Mouse (Mus musculus): ENCODE results near the gene Notch2.

The Notch2 gene

DNA sequence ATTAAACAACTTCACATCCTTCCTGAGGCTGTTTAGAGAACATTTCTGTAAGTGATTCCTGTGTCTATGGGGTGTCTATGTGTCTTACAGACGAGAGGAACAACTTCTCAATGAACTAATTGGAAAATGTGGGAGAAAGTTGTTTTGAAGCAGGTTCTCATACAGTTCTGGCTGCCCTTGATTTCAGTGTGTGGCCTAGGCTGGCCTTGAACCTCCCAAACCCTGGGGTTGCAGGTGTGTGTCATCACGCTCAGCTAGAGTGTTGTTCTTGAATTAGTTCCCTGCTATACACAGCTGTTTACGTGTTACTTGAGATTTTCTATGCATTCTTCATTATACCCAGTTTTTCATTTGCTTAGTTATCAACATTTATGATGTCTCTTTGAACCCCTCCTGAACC, 56.5 kb downstream of the Notch2 start:
- DNase-seq (ENCODE audit: low spot score in 2 of 2): no peak

DNA sequence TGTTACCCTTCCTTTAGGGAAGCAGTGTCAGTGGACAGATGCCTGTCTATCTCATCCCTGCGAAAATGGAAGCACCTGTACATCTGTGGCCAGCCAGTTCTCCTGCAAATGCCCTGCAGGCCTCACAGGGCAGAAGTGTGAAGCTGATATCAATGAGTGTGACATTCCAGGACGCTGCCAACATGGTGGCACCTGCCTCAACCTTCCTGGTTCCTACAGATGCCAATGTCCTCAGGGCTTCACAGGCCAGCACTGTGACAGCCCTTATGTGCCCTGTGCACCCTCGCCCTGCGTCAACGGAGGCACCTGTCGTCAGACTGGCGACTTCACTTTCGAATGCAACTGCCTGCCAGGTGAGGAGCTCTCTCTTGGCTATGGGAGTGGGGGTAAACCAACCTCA, 59.2 kb downstream of the Notch2 start:
- DNase-seq (ENCODE audit: low spot score in 2 of 2): no peak

DNA sequence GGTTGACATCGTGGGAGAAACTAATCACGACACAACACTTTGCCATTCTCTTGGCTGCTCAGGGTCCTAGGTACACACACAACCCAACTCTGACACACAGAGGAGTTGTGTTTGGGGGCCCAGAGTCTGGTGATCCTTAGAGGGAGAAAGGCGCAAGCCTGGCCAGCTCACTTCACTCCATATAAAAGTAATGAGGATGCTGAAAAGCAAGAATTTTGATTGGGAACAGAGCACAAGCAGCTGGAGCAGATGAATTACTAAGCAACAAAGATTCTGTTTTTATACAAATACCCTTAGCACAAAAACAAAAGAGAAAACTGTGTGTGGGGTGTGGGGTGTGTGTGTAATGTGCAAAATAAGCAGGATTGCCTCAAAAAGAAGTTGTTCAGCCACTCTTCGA, 60.2 kb downstream of the Notch2 start:
- DNase-seq (ENCODE audit: low spot score in 2 of 2): no peak

DNA sequence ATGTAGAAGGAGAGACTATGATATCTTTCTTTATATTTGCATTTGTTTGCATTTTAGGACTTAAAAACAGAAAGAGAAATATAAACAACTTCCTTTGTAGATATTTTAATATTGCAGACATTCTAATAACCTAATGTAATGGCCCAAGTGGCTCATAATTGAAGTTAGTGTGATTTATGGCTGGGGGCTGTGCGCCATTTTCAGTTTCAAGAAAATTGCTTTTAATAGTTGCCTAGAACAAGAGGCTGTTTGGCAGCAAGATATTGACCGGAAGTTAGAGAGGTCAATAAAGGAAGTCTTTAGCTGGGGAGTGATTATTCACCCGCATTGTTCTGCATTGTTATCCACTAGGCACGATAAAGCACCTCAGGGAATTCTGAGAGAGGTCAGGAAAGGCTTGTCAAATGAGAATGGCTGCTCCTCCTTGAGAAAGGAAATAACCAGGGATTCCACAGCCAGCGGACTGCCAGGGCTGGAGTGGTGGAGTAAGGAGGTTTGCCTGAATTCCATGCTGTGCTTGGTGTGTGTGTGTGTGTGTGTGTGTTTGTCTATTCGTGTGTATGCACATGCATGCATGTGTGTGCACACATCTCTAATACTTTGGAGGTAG, 61.4 kb downstream of the Notch2 start:
- DNase-seq (ENCODE audit: low spot score in 2 of 2): no peak

DNA sequence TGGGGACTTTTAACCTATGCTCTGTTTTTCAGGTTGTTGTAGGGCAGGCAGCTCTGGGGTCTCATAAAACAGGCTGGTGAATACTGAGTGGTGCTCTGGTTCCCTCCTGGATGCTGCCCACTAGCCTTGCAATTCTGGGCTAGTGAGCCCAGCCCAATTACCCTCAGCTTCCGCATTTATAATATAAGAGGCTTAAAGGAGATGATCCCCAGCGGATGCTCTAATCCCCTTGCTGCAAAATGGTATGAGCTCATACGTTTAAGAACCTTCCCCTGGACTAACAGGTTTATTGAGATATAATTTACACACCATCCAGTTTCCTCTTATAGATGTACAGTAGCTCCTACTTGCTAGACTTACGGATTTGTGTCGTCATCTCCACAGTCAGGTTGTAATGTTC, 64.5 kb downstream of the Notch2 start:
- DNase-seq (ENCODE audit: low spot score in 2 of 2): no peak

DNA sequence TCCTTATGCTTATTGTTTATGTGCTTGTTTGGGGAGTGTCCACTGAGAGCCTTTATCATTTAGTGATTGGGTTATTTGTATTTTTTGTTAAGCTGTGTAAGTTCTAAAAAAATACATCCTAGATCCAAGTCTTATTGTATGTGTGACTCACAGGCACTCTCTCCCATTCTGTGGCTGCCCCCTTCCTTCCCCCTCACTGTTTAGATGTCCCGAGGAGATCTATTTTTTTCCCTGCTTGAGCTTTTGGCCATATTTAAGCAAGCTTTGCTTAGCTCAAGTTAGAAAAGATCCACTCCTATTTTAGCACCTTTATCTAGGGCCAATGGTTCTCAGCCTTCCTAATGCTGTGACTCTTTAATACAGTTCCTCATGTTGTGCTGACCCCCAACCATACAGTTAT, 65.5 kb downstream of the Notch2 start:
- no peak for DNase-seq (ENCODE audit: low spot score in 2 of 2)

DNA sequence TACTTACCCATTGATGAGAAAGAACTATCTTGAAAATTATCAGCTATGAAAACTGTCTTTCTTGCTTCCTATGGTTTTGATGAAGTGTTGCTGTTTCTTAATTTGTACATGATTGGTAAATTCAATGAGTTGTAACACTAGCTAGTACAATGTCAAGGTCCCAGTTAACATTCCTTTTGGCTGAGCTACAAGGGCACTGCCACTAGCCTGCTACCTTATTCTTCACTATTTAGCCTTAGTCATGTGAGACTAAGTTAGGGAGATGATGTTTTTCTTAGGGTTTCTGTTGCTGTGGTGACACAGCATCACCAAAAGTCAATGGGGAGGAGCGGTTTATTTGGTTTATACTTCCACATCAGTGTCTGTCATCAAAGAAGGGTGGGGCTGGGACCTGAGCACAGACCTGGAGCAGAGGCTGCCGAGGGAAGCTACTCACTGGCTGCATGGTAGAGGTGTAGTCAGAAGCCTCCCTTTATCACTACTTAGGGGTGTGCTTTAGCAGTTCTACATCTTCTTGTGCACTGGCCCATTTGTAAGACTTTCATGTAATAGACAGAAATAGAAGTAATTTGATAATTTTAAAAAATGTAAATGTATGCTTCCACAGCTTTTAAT, 66.4 kb downstream of the Notch2 start:
- DNase-seq (ENCODE audit: low spot score in 2 of 2): no peak

DNA sequence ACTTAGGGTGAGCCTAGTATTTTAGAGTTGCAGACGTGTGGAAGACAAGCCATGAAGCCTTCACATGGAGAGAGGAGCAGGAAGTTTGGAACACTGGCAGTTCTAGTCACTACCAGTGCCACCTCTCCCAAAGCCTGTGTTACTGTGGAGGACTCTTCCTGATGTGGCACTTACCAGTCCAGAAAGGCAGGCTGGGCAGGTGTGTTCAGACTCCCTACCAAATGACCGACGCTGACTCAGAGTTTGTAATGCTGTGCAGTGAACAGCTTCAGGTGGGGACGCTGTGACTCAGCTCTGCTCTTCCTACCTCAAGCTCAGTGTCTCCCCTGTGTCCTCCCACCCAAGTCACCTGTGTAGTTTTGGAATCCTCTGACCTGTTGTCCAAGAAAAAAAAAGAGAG, 67.3 kb downstream of the Notch2 start:
- no peak for DNase-seq (ENCODE audit: low spot score in 2 of 2)

DNA sequence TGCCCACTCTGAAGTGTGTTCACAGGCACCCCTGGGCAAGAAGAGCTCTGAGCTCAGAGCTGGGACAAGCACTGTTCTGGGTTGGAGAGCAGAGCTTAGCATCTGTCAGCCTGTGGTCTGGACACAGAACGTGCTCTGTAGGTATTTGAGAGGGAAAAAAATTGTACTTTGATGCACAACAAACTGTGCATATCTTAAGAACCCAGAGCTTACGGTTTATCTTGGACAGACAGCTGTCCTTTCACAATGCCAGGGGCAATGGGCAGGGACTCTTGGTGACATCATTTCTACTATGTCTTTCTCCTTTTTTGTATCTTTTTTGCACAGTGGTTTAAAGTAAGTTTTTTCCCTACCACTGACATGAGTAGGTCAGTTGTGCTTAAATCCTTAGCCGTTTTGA, 68.9 kb downstream of the Notch2 start:
- DNase-seq (ENCODE audit: low spot score in 2 of 2): no peak

DNA sequence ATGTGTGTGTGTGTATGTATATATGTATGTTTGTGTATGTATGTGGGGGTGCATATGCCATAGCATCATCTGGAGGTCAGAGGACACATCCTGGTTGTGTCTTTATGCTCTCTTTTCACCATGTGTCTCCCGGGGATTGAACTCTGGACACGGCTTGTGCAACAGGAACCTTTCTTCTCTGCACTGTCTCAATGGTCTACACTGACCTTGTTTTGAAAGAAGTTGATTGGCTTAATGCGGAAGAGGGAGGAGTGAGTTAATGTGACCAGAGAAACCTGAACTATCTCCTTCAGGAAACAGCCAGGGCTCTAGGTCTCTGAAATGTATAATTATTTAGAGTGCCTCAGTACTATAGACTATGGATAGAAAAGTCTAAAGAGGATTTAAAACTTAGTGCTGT, 69.6 kb downstream of the Notch2 start:
- DNase-seq (ENCODE audit: low spot score in 2 of 2): no peak

DNA sequence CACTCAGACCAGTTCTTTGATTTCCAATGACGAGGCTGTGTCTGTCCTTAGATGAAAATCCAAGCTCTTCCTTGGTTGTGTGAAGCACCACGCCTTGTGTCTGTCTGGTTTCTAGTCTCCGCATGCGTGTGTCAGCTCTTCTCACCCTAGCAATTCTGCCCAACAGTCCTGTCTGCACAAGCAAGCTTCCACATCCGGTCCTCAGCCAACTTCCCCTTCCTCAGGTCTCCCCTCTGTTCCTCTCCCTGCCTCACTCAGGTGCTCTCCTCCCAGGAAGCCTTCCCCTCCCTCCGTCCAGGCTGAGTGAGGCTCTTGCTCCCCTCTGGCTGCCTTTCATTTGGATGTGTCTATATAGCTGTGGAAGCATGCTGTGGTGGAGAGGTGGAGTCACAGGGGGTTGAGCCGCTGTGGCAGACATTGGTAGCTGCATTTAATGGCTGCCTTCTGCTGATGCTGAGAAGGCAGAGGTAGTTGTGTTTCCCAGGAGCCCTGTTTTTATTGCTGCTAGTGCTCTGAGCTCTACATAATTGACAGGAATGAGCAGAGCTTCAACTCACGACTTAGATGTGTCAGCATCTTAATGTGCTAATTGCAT, 70.8 kb downstream of the Notch2 start:
- DNase-seq (ENCODE audit: low spot score in 2 of 2): no peak

DNA sequence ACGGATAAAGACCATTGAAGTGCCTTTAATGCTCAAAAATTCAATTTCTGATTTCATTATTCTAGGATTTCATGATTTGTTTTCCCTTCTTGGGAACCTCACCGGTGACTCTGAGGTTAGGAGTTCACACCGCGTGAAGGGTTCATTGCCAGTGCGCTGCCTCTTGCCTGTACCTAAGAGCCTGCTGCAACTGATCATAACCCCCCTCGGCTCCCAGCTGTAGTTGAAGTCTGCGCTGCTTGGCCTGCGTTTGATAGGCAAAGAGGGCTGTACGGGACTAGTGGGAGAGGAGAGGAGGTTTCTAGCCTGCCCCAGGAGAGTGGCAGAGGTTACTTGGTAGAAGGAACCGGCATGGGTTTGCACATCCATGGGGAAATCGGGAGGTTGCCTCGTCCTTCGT, 71.5 kb downstream of the Notch2 start:
- DNase-seq (ENCODE audit: low spot score in 2 of 2): no peak

DNA sequence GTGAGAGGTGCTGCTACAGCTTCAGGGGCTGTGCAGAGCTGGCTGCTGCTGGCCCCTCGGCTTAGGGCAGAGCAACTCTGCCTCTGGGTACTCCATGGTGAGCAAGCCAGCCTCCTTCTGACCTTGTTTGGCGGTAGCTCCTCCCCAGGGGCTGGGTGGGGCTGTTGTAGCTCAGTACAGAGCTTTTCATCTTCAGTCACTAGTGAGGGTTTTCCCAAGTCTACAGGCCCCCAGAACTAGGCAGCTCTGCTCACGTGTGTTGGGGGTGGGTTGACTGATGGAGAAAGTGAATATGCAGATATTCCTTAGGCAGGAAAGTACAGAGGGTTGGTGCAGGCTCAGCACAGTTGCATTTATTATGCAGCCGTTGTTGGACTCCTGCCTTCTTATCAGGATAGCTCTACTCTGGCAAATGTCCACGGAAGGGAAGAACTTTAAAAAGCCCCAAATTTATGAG, 72.5 kb downstream of the Notch2 start:
- peak; percentile 58 to 72 for DNase-seq (ENCODE audit: low spot score in 2 of 2)

DNA sequence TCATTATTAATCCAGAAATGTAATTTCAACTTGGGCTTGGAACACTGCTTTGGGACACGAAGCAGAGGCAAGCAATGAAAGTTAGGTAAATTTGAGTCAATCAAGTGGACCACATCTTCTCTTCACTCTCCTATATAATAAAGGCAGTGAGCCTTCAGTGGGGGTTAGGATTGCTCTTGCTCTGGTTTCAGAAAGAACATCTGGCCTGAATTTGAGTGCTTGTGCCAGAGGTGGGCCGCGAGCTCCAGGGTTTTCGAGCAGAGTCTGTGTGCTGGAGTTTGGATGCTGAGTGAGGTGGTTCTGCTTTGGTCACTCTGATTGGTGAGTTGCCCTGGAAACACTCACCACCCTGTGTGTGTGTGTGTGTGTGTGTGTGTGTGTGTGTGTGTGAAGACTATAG, 73.1 kb downstream of the Notch2 start:
- DNase-seq (ENCODE audit: low spot score in 2 of 2): no peak

DNA sequence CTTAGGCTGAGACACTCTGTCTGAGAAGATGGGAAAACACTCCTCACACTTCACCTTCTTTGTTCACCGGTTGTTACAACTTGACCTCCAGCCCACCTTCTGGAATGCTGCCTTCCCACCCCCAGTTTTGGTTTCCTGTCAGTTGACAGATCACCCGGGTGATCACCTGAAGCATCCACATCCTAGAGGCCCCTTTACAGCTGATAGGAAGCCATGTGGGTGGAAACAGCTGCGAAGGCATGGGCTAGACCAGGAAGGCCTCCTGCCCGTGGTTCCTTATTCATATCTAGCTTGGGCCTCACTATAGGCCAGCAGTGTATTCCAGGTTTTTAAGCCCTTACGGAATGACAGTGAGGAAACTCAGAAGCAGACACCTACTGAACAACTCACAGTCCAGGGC, 73.5 kb downstream of the Notch2 start:
- no peak for DNase-seq (ENCODE audit: low spot score in 2 of 2)

DNA sequence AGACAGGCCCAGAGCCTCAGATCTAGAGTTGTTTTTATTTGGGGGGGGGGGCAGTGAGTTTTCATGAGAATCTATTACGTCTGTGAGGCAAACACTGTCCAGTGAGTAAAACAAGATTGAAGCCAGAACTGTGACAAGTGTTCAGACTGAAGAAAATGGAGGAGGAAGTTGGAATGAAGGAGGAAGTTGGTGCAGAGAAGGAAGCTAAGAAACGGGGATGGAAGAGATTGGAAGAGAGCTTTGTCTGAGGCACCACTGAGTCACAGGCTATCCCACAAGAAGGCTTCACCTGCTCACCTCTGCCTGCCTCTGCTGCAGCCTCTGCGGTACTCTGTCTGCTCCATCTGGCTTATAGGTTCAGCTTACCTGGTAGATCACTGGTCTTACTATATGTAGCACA, 74.2 kb downstream of the Notch2 start:
- no peak for DNase-seq (ENCODE audit: low spot score in 2 of 2)

DNA sequence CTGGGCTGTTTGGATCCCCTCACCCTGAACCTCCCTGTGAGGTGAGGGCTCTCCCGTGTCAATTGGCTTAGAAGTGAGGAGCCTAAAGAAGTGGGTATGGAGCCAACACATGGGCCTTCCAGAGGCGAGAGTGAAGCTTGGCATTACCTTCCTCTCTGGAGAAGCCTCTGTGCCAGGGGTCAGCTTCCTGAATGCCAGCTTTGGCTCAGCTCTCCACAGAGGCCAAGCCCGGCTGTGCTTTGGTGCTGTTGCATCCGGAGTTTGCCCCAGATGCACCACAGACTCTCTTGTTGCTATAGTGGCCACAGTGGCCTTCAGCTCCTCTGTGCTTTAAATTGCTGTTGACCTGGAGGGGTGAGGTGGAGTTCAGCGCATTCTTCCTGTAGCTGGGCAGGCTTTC, 76.4 kb downstream of the Notch2 start:
- DNase-seq (ENCODE audit: low spot score in 2 of 2): no peak

DNA sequence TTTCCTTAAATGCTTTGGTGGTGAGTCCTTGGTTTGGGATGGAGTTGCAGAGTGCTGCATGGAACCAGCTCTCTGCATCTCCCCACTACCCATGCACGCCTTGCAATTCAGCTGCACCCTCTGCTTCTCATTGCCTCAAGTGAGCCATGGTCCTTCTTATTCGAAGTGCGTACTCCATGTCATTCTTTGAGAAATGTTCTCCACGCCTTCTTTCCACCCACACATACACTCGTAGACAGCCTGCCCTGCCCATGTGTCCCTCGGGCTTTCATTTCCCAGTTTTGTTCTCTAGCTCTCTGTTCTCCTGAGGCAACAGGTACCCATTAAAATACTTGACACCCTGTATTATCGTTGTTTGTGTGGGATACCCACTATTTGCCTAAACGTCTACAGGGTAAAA, 76.8 kb downstream of the Notch2 start:
- no peak for DNase-seq (ENCODE audit: low spot score in 2 of 2)

DNA sequence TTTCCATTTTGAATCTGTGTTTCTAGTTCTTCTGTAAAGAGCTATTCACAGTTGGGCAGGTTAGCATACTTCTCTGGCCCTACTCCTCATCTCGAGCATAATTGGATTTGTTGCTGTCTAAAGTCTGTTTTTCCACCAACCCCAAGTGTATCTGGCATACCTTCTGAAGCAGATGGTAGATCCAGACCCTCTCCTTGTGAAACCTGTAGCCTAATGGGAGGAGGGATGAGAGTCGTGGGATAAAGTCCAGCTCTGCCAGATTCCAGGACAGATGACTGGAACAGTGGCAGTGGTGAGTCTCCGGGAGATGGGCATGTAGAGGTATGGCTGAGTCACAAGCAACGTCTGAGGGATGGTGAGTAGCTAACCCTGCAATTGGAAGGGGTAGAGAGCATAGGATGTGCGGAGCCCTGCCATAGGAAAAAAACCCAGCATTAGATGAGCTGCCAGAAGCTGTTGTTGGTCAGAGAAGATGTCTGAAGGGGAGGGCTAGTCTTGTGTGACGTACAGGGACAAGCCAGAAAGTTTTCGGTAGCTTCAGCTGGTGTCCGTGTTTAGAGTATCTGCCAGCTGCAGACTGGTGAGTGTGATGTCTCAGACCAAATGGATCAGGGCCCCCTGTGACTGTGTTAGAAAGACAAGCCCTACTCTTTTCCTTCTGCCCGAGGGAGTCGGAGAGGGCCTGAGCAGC, 79.5 kb downstream of the Notch2 start:
- DNase-seq (ENCODE audit: low spot score in 2 of 2): no peak

DNA sequence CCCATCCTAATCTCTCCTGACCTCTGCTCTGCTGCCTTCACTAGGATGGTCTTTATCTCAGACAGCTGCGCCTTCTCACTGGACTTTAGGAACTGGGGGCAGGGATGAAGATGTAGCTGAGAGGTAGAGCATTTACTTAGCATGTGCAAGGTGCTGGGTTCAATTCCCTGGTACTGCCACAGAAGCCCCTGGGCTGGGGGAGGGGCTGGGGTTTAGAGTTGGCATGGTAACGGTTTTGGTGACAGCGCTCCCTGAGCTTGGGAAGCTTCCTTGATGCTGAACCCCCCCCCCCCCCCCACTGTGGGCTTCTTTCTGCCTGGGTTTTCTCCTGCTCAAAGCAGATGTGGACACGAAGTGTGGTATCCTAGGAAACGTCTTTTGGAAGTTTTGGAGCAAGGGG, 80.6 kb downstream of the Notch2 start:
- no peak for DNase-seq (ENCODE audit: low spot score in 2 of 2)

DNA sequence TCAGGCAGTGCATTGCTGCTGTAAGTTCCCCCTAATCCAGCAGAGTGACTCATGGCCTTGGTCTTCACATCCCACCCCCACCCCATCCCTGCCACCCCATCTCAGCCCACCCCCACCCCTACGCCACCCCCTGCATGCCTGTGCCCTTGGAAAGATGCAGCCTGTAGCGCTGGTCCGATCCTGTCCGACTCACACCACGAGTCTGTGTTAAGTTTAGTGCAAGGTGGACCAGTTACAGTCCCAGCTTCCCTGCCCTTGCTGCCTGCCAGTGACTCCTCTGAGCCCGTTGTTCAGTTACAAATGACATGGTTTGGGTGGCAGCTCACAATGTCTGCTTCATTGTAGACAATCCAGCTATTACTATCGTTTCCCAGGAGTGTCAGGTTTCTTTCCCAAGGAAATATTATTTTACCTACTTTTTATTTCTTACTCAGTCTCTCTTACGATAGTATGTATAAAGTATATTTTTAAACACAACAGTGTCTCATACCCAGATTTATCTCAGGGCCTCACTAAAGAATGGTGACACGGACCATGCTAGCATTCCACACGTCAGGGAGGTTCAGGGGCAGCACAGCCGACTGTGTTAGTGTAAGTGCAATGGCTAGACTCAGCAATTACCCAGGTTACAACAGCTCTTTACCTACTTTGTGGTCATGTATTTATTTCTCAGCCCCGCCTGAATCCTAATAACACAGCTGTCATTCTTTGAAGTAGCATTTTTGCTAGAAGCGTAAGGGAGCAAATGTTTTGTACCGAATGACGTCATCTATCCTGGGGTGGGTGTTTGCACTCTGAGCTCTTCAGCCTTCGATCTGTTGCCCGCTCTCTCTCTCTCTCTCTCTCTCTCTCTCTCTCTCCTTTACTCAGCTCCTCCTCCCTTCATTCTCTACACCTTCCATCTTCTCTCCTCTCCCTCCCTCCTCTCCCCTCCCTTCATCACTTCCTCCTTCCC, 81.6 kb downstream of the Notch2 start:
- no peak for DNase-seq (ENCODE audit: low spot score in 2 of 2)

DNA sequence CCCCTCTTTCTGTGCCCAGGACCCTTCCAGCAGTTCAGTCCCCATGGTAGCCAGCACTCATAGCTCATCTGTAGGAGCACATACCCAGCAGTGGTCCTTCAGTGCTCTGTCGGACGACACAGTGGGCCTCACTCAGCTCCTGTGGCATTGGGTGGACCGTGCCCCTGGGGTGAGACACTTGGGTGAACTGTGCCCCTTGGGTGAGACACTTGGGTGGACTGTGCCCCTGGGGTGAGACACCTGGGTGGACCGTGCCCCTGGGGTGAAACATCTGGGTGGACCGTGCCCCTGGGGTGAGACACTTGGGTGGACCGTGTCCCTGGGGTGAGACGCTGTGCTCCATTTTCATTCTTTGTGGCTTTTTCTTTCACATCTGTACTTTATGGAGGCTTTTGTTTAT, 83.7 kb downstream of the Notch2 start:
- no peak for DNase-seq (ENCODE audit: low spot score in 2 of 2)
